Mouse (Mus musculus) ES-Bruce4 (cell line): ENCODE data around the gene Fam155a. TPM values are rescaled to one million over a fixed set of nuclear protein-coding genes. Genes with fewer than 3 reads are reported as not detected.

Experiments
- H3K27ac ChIP-seq: 2 replicates; pipeline ENCODE4 v1.5.1; 2012; ENCODE audit warnings: low read length, inconsistent platforms; ENCODE audit not compliant: insufficient read depth
- H3K27me3 ChIP-seq: 2 replicates; pipeline ENCODE4 v1.6.1; 2012; ENCODE audit warnings: mild to moderate bottlenecking, low read length, inconsistent platforms; ENCODE audit not compliant: control insufficient read depth, poor library complexity, insufficient read depth, severe bottlenecking
- H3K36me3 ChIP-seq: 2 replicates; pipeline ENCODE4 v1.6.1; 2012; ENCODE audit warnings: inconsistent platforms, mild to moderate bottlenecking, low read length, moderate library complexity; ENCODE audit not compliant: control insufficient read depth, poor library complexity, insufficient read depth, severe bottlenecking
- H3K4me1 ChIP-seq: one replicate; pipeline ENCODE4 v1.8.1; 2011; ENCODE audit warnings: low read length; ENCODE audit not compliant: control insufficient read depth, insufficient read depth
- H3K4me3 ChIP-seq: 2 replicates; pipeline ENCODE4 v1.5.1; 2011; ENCODE audit warnings: low read depth, mild to moderate bottlenecking, low read length
- H3K9ac ChIP-seq: 2 replicates; pipeline ENCODE4 v1.6.1; 2012; ENCODE audit warnings: low read depth, mild to moderate bottlenecking, inconsistent platforms; ENCODE audit not compliant: poor library complexity, severe bottlenecking
- H3K9me3 ChIP-seq: replicated peaks from 2 replicates; pipeline ENCODE4 v1.6.1; 2012; ENCODE audit warnings: mild to moderate bottlenecking, low read length, inconsistent platforms; ENCODE audit not compliant: control insufficient read depth, poor library complexity, insufficient read depth, severe bottlenecking
- CTCF ChIP-seq: IDR thresholded peaks from one replicate; pipeline ENCODE4 v1.8.1; 2011; ENCODE audit warnings: low read depth, low read length
- EP300 ChIP-seq: IDR thresholded peaks from 2 replicates; pipeline ENCODE4 v1.6.1; 2011; ENCODE audit warnings: low read depth, low read length; ENCODE audit not compliant: insufficient read depth
- POLR2A ChIP-seq: IDR thresholded peaks from one replicate; pipeline ENCODE4 v1.8.1; 2011; ENCODE audit warnings: low read length; ENCODE audit not compliant: insufficient read depth
- polyA plus RNA-seq: library from polyadenylated mRNA; stranded (reverse); fragments of >200 nt; gene quantifications from 2 replicates; pipeline ENCODE4 v1.2.4, GENCODE M21; 2011; ENCODE audit warnings: low read depth; ENCODE audit not compliant: missing spikeins, insufficient read depth, insufficient read length

The Fam155a gene
- polyA plus RNA-seq, 1 experiment: not detected

DNA sequence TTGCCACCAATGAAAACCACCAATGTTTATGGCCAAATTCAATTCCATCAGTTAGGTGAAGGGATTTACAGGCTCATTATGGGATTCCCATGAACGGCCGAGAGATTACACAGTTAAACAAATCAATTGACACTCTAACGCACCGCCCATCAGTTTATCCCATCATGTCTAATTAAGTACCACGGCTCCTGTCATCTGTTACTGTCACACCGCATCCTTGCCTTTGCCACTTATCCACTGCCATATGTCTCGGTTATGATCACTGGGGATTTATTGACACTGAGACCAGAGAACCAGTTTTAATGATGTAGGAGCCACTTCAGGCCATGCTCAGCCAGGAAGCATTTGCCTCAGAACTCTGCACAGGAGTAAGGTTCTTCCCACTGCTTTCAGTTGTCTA, 588.5 kb downstream of the Fam155a start:
- Histone ChIP-seq H3K9ac (no peak overlapping the region), H3K36me3 (no peaks in the 10 kb centered on the region), H3K27me3 (no peaks in the 10 kb centered on the region), H3K4me3 (no peak overlapping the region), H3K27ac (no peak overlapping the region), H3K4me1 (no peaks in the 10 kb centered on the region), H3K9me3 (no peaks in the 10 kb centered on the region; the same call in 1 of the 2 replicates)
- TF ChIP-seq CTCF (no peak), EP300 (no peak), POLR2A (no peak)

- no peaks in the 10 kb centered on the region for H3K36me3 ChIP-seq
- H3K27ac ChIP-seq: no peak overlapping the region
- TF ChIP-seq EP300: no peak
- TF ChIP-seq CTCF: no peak
- no peak for TF ChIP-seq POLR2A
- H3K4me3 ChIP-seq: no peak overlapping the region
- no peaks in the 10 kb centered on the region; the same call in 1 of the 2 replicates for H3K9me3 ChIP-seq
- no peaks in the 10 kb centered on the region for H3K4me1 ChIP-seq
- no peaks in the 10 kb centered on the region for H3K27me3 ChIP-seq
- H3K9ac ChIP-seq: no peak overlapping the region
Observed at GRCm38 (mm10) chr8:9180686-9181315, 590.2 kb downstream of the Fam155a start.

DNA sequence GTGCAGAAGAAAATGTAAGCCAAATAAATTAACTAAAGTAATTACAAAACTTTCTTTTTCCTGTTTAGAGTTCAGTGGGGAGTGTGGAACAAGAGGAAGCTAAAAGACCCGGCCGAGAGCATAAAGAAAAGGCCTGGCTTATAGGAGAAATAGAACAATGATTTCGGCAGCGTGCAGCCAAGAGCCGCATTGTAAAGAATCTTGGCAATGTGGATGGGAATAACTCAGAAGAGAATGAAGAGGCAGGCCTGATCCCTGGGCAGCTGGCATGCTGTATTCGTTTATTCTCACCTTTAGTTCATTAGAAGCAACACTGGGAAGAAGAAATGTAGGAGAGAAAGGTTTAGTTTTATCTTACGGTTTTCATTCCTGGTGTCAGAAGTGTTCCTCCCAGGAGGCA, 594.0 kb downstream of the Fam155a start:
- Histone ChIP-seq H3K4me3 (no peak overlapping the region), H3K4me1 (no peaks in the 10 kb centered on the region)
- TF ChIP-seq POLR2A (no peak), EP300 (no peak)

DNA sequence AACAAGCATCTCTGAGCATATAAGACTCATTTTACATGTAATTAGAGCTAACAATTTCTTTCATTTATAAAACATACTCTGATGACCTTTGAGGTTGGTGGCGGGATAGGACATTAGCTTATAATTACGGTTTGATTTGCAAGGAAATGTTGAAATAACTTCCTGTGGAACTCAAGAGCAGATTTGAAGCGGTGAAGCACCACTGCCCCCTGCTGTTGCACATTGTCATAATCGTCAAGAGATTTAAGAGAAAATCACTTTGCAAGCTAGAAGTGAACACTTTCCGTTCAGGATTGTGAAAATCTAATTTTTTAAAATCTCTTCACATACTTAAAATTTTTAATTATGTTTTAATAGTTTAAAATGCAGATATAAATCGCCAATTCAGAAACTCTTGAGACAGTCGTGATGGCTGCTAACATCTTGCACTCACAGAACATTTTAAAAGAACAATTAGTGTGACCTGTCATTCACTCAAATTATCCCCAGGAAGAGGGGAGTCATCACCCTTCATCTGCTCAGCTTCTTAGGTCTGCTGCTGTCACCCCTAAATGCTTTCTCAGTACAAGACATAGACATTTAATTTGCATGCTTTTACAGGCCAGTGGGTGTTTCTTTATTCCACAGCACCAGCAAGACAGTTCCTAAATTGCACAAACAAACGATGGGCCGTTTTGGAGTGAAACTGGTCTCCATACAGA, 595.9 kb downstream of the Fam155a start:
- Histone ChIP-seq H3K4me3 (no peak overlapping the region), H3K9me3 (no peaks in the 10 kb centered on the region)

More for the DNA sequence above, 594.0 kb downstream of the Fam155a start:
- Histone ChIP-seq H3K9me3 (no peaks in the 10 kb centered on the region), H3K36me3 (no peaks in the 10 kb centered on the region), H3K9ac (no peak overlapping the region), H3K27me3 (no peaks in the 10 kb centered on the region), H3K27ac (no peak overlapping the region)

GRCm38 (mm10) chr8:9171848-9172247, 599.1 kb downstream of the Fam155a start:
- H3K9me3 ChIP-seq: no peaks in the 10 kb centered on the region
- TF ChIP-seq POLR2A (no peak), EP300 (no peak), CTCF (no peak)
- H3K4me1 ChIP-seq: no peaks in the 10 kb centered on the region
- H3K27ac ChIP-seq: no peak overlapping the region
- H3K36me3 ChIP-seq: no peaks in the 10 kb centered on the region
- H3K27me3 ChIP-seq: no peaks in the 10 kb centered on the region
- no peak overlapping the region for H3K9ac ChIP-seq
- no peak overlapping the region for H3K4me3 ChIP-seq

More for the DNA sequence above, 595.9 kb downstream of the Fam155a start:
- no peak overlapping the region for H3K9ac ChIP-seq
- H3K36me3 ChIP-seq: no peaks in the 10 kb centered on the region
- no peaks in the 10 kb centered on the region for H3K27me3 ChIP-seq
- no peaks in the 10 kb centered on the region for H3K4me1 ChIP-seq
- no peak for TF ChIP-seq EP300
- TF ChIP-seq CTCF: peak; percentile 13
- TF ChIP-seq POLR2A: no peak
- no peak overlapping the region for H3K27ac ChIP-seq

DNA sequence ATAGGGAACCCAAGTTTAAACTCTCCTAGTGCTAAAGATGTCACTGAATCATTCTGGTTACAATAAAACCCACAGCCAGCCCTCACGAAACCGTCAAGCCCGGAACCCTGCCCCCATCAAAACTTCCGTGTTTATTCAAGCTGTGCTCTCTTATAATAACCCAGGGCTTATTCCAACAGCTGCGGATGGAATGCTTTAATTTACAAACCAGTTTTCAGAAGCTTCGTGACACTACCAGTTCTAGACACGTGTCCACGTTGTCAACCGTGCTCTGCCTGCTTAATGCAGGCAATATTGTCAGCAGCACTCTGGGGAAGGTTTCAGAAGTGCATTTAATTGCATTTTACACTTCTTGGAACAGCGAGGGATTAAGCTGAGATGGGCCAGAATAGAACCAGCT, 603.0 kb downstream of the Fam155a start:
- H3K27ac ChIP-seq: no peak overlapping the region
- no peaks in the 10 kb centered on the region for H3K36me3 ChIP-seq
- H3K27me3 ChIP-seq: no peaks in the 10 kb centered on the region
- H3K9me3 ChIP-seq: no peaks in the 10 kb centered on the region
- no peak overlapping the region for H3K4me3 ChIP-seq
- TF ChIP-seq CTCF (no peak), EP300 (no peak), POLR2A (no peak)
- H3K4me1 ChIP-seq: no peaks in the 10 kb centered on the region
- H3K9ac ChIP-seq: no peak overlapping the region
